Mouse (Mus musculus): ENCODE data around the gene Gm5152.
"Not testable (repeated sequence)": the region's sequence is repeated elsewhere in the genome, so short reads cannot be mapped to it uniquely, and the experiment has no call there.

The Gm5152 gene

GRCm38 (mm10) chr5:10246426-10246825 lies at the start of gene Gm5152:
Gene Gm5152 (minus strand): TSS chr5:10246526.
- not testable (repeated sequence) for DNase-seq

- not testable (repeated sequence) for DNase-seq
These were observed 8.4 kb upstream of the Gm5152 start for GRCm38 (mm10) chr5:10254768-10255167.

- not testable (repeated sequence) for DNase-seq
These were observed 556 bp downstream of the Gm5152 start for GRCm38 (mm10) chr5:10245770-10246169.

DNA sequence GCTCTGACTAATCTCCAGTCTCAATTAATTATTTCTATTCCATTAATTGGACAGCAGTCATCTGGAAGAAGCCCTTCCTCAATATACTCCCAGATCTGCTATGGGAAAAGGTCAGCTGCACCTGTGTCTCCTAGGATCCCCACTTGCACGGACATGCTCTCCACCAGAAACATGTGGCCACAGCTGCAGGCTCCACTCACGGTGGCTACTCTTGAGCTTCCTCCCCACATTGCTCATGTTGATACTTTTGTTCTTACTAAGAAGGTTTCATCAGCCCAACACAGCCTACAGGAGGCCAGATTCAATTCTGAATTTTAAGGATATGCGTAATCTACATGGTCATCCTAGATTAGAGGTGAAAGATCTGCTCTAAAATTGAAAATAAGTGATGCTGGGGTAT lies 5.9 kb downstream of the Gm5152 start:
- not testable (repeated sequence) for DNase-seq

DNA sequence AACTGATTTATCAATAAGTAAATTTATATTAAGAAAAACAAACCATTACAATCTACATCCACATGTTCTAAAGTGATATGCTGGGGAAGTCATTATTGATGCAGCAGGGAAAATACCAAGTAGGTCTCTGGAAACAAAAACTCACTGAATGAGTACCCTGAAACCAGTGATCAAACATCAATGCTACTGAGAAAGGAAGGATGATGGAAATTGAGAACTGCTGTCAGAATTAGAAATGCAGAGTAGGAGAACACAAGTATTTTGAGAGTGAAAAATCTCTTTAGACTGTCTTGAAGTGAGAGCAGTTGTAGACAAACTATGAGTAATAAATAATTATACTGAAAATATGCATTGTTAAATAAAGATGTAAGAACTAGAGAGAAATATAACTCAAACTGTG lies 26.0 kb downstream of the Gm5152 start:
- DNase-seq: no peak

DNA sequence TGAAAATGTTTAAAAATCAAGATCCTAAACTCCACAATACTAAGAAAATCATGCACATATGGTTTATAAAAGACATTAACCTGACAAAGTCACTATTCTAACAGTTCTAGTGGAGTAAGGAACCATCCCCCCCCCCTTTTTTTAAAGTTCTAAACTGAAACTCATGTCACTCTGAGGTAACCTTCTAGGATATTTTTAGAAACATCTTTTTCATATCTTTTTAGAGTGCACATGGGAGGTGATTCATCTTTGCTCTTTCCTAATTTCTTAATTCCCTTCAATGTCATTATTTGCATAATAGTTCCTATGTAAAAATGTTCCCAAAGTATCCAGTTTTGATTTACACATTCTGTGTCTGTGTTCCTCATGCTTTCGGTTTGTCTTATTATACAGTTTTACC lies 43.3 kb downstream of the Gm5152 start:
- DNase-seq: no peak

DNA sequence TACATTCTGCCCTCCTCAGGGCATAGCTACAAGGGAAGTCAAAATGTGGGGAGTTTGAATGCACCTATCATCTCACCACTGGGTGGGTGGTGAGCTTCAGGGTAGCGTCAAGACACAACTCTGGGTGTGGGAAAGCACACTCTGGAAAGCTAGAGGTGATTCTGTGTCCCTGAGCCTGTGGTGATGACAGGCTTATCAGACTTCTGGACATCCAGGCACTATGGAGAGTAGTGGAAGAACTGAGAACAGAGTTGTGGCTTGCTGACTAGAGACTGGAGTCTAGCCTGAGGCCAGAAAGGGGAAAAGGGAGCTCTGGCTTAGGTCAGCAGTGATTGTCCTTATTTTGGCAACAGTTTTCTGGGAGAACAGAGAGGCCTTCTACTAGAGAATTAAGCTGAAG lies 49.4 kb downstream of the Gm5152 start:
- DNase-seq: no peak
